Mouse (Mus musculus) testis, postnatal 10 days (tissue): Measurements from ENCODE around the gene Olfr547.

Experiments
- DNase-seq: peaks from one replicate; pipeline ENCODE4 v3.0.0; 2021; ENCODE audit warnings: low spot score

The Olfr547 gene

GRCm38 (mm10) chr7:102566219-102566618 is 31.7 kb downstream of the Olfr547 start:
- DNase-seq: no peak

- DNase-seq: no peak
Measured at GRCm38 (mm10) chr7:102571142-102571541, 36.6 kb downstream of the Olfr547 start, which contains the start of gene Olfr550. Gene Olfr550 (plus strand): TSS chr7:102571442.

- no peak for DNase-seq
Measured at GRCm38 (mm10) chr7:102573174-102573830, 38.8 kb downstream of the Olfr547 start.

GRCm38 (mm10) chr7:102575998-102576397 is 41.4 kb downstream of the Olfr547 start:
- DNase-seq: no peak
